Mouse (Mus musculus) lung, postnatal 0 days (tissue): ENCODE measurements at regions not wholly inside any gene's neighbourhood (a gene's known extent, or its start where the extent isn't known, plus 50 kb on each side); places are given as distances from the start of the nearest gene placed in this dataset.

Experiments used
- CTCF ChIP-seq: IDR thresholded peaks from 2 replicates; pipeline ENCODE4 v1.5.1; 2016; ENCODE audit warnings: antibody characterized with exemption, mild to moderate bottlenecking
- EP300 ChIP-seq: IDR thresholded peaks from 2 replicates; pipeline ENCODE4 v1.6.1; 2016; ENCODE audit warnings: antibody characterized with exemption, mild to moderate bottlenecking, control low read depth

GRCm38 (mm10) chr17:61106302-61106701, 1774.8 kb downstream of the Efna5 start:
- no peak for TF ChIP-seq EP300
- no peak for TF ChIP-seq CTCF
